Mouse (Mus musculus) heart, adult 18-20 months (tissue): ENCODE results near the gene Pdgfc. TPM values are rescaled to one million over a fixed set of nuclear protein-coding genes. Genes with fewer than 3 reads are reported as not detected.
A peak's percentile ranks its signal among the peaks of the same experiment; 100 is the strongest.

ENCODE experiments used
- DNase-seq, 2 experiments: peaks; one replicate each; pipeline ENCODE4 v3.0.0; 2021 to 2022; ENCODE audit warnings: mixed read lengths in 1 of 2
- long read RNA-seq, 2 experiments: library from polyadenylated mRNA; stranded (forward); transcript quantifications; one replicate each; pipeline ENCODE4 v2.0.0; 2021
- total RNA-seq, 2 experiments: library from RNA; stranded (reverse); gene quantifications; 2 replicates each; pipeline ENCODE4 v1.2.3; 2021

Pdgfc gene
- total RNA-seq: 1 to 10 TPM; 2.3 to 3.4 TPM
- long read RNA-seq, experiment 1: 0 reads
- long read RNA-seq, experiment 2, partial matches to known transcripts: 0 of 1 reads
- long read RNA-seq, experiment 2, other reads (novel, unspliced or antisense): 0 of 1 reads

GRCm38 (mm10) chr3:81036151-81036553 is at the start of gene Pdgfc:
Pdgfc (plus strand) TSS chr3:81036416.
- DNase-seq: no peak

- DNase-seq: no peak
These were observed 27.0 kb upstream of the Pdgfc start for GRCm38 (mm10) chr3:81009245-81009644.

- no peak for DNase-seq
These were observed 26.3 kb upstream of the Pdgfc start for GRCm38 (mm10) chr3:81009899-81010298.

- peak; percentile 48 for DNase-seq
These were observed 18.7 kb upstream of the Pdgfc start for GRCm38 (mm10) chr3:81017385-81018051.

- no peak for DNase-seq
These were observed 16.2 kb upstream of the Pdgfc start for GRCm38 (mm10) chr3:81020064-81020463.

GRCm38 (mm10) chr3:81021783-81022182 is 14.4 kb upstream of the Pdgfc start:
- no peak for DNase-seq

- DNase-seq: no peak
These were observed 13.9 kb upstream of the Pdgfc start for GRCm38 (mm10) chr3:81022266-81022665.

- DNase-seq: no peak
These were observed 13.4 kb upstream of the Pdgfc start for GRCm38 (mm10) chr3:81022845-81023244.

- no peak for DNase-seq
These were observed 12.6 kb upstream of the Pdgfc start for GRCm38 (mm10) chr3:81023568-81023967.

GRCm38 (mm10) chr3:81025568-81026213 is 10.5 kb upstream of the Pdgfc start:
- no peak for DNase-seq

GRCm38 (mm10) chr3:81028361-81028760 is 7.9 kb upstream of the Pdgfc start:
- DNase-seq: no peak

- DNase-seq: no peak
These were observed 6.9 kb upstream of the Pdgfc start for GRCm38 (mm10) chr3:81029321-81029720.

GRCm38 (mm10) chr3:81029909-81030308 is 6.3 kb upstream of the Pdgfc start:
- no peak for DNase-seq

GRCm38 (mm10) chr3:81030311-81030710 is 5.9 kb upstream of the Pdgfc start:
- no peak for DNase-seq

GRCm38 (mm10) chr3:81032014-81032413 is 4.2 kb upstream of the Pdgfc start:
- DNase-seq: no peak

GRCm38 (mm10) chr3:81034336-81035102 is 1.7 kb upstream of the Pdgfc start:
- DNase-seq: no peak

GRCm38 (mm10) chr3:81036554-81037311 is 517 bp downstream of the Pdgfc start:
- DNase-seq: peak; percentile 54 to 59

GRCm38 (mm10) chr3:81037312-81037859 is 1.2 kb downstream of the Pdgfc start:
- peak; percentile 23 to 42 for DNase-seq

GRCm38 (mm10) chr3:81039131-81039653 is 3.0 kb downstream of the Pdgfc start:
- DNase-seq: peak; percentile 35 to 50

GRCm38 (mm10) chr3:81044653-81045343 is 8.6 kb downstream of the Pdgfc start:
- DNase-seq: no peak
